Mouse (Mus musculus) olfactory bulb, adult 2 months (tissue): ENCODE measurements at regions not wholly inside any gene's neighbourhood (a gene's known extent, or its start where the extent isn't known, plus 50 kb on each side); places are given as distances from the start of the nearest gene placed in this dataset.

Experiments
- CTCF ChIP-seq: fragments of 200-500 bp; IDR thresholded peaks from 2 replicates; pipeline ENCODE4 v1.5.1; 2012; ENCODE audit warnings: low read depth, mild to moderate bottlenecking, low read length, moderate library complexity; ENCODE audit not compliant: insufficient read depth
- POLR2A ChIP-seq: fragments of 200-500 bp; IDR thresholded peaks from 2 replicates; pipeline ENCODE4 v1.6.1; 2012; ENCODE audit warnings: mild to moderate bottlenecking, low read depth, low read length, moderate library complexity; ENCODE audit not compliant: insufficient read depth

- TF ChIP-seq CTCF (no peak), POLR2A (no peak)
These were observed 379.5 kb upstream of the Arglu1 start for GRCm38 (mm10) chr8:9069845-9070244.
